Mouse (Mus musculus): ENCODE measurements around the gene Med24.

GRCm38 (mm10) chr11:98755726-98756380 is 26.6 kb upstream of the Med24 start:
- TF ChIP-seq GATA1 (IDR thresholded peaks at IDR 0.05; ENCODE audit: borderline replicate concordance, low read length) = no peak
- no peak for TF ChIP-seq FLI1 (IDR thresholded peaks at IDR 0.05; ENCODE audit: low read length)

Measured in megakaryocyte, embryonic 14.5 days (primary cell).